Mouse (Mus musculus): ENCODE measurements around the gene Peli2.

DNA sequence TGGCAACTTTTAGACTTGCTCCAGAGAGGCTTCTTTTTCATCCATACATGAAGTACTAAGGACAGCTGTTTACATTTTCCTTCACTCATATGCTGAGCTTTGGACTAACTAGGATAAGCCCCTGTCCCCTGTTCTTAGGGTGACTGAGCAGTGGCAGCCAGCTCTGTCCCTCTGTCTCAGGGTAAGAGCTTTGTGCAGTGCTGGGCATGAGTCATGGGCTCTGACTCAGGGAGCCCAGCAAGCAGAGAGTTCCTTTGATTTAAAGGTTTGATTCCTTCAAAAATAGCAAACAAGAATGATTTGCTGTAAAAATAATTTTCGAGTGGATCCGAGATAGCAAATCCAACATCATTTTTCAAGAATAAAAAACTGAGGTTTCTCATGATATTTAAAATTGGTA is 128.8 kb downstream of the Peli2 start:
- no peak for TF ChIP-seq EP300 (IDR thresholded peaks at IDR 0.05)
- TF ChIP-seq CTCF (IDR thresholded peaks at IDR 0.05), result no peak
